Mouse (Mus musculus): ENCODE data around the gene Asb16. TPM values are rescaled to one million over a fixed set of nuclear protein-coding genes. Genes with fewer than 3 reads are reported as not detected.

Gene Asb16
- 0.09 and 0.11 TPM in 2 replicates for polyA plus RNA-seq (2015; fragmentation: Nextera tagmentation; extraction: Ambion mirVana)

- H3K9me3 ChIP-seq (ENCODE audit: control insufficient read depth, low read length), result no peaks in the 10 kb centered on the region
- H3K27me3 ChIP-seq (replicated peaks; ENCODE audit: control insufficient read depth, insufficient read depth, low read length), result no peaks in the 10 kb centered on the region
- no peak within 1 kb of the TSS for H3K4me3 ChIP-seq (ENCODE audit: low read length)
- no peak within 1 kb of the TSS for H3K9ac ChIP-seq (ENCODE audit: low read depth, low read length)
- no peak within 1 kb of the TSS for H3K4me2 ChIP-seq (ENCODE audit: low read length)
- no peak within 1 kb of the TSS for H3K27ac ChIP-seq (ENCODE audit: low read depth, low read length)
- ATAC-seq, result no peak
- no peaks in the 10 kb centered on the region for H3K36me3 ChIP-seq (ENCODE audit: control insufficient read depth, insufficient read depth, low read length)
- 86% methylated on average over 12 of the region's 12 CpGs for WGBS
- H3K4me1 ChIP-seq (ENCODE audit: control insufficient read depth, insufficient read depth, low read depth, low read length), result peaks cover 3% of the 10 kb centered on the region; the same call in 1 of the 2 replicates
Observed at GRCm38 (mm10) chr11:102268520-102269244, at the start of gene Asb16. Gene Asb16, plus strand, starts transcription at chr11:102268743.

- Histone ChIP-seq H3K9ac (ENCODE audit: low read depth, low read length) (peak overlapping the region; percentile 52), H3K9me3 (ENCODE audit: control insufficient read depth, low read length) (no peaks in the 10 kb centered on the region), H3K4me2 (ENCODE audit: low read length) (peak overlapping the region; percentile 57), H3K4me3 (ENCODE audit: low read length) (peak overlapping the region; percentile 33), H3K36me3 (ENCODE audit: control insufficient read depth, insufficient read depth, low read length) (no peaks in the 10 kb centered on the region), H3K27me3 (replicated peaks; ENCODE audit: control insufficient read depth, insufficient read depth, low read length) (no peaks in the 10 kb centered on the region), H3K4me1 (ENCODE audit: control insufficient read depth, insufficient read depth, low read depth, low read length) (peaks cover 67% of the 10 kb centered on the region), H3K27ac (ENCODE audit: low read depth, low read length) (peak overlapping the region; percentile 68)
- WGBS, result 1% methylated on average over 10 of the region's 10 CpGs
- ATAC-seq, result peak; percentile 84
Observed at GRCm38 (mm10) chr11:102218783-102219182, 49.8 kb upstream of the Asb16 start.

- Histone ChIP-seq H3K27me3 (replicated peaks; ENCODE audit: control insufficient read depth, insufficient read depth, low read length) (no peaks in the 10 kb centered on the region), H3K9ac (ENCODE audit: low read depth, low read length) (peak overlapping the region; percentile 52), H3K4me1 (ENCODE audit: control insufficient read depth, insufficient read depth, low read depth, low read length) (peaks cover 65% of the 10 kb centered on the region), H3K27ac (ENCODE audit: low read depth, low read length) (peak overlapping the region; percentile 54), H3K9me3 (ENCODE audit: control insufficient read depth, low read length) (no peaks in the 10 kb centered on the region), H3K4me2 (ENCODE audit: low read length) (peak overlapping the region; percentile 57), H3K4me3 (ENCODE audit: low read length) (no peak overlapping the region; the same call in 1 of the 2 replicates), H3K36me3 (ENCODE audit: control insufficient read depth, insufficient read depth, low read length) (no peaks in the 10 kb centered on the region)
- 62% methylated on average over 13 of the region's 14 CpGs for whole genome bisulfite sequencing
- ATAC-seq, result no peak; the same call in 1 of the 2 replicates
Observed at GRCm38 (mm10) chr11:102219247-102219993, 49.1 kb upstream of the Asb16 start.

- H3K4me3 ChIP-seq (ENCODE audit: low read length), result no peak overlapping the region
- H3K27me3 ChIP-seq (replicated peaks; ENCODE audit: control insufficient read depth, insufficient read depth, low read length), result no peaks in the 10 kb centered on the region
- no peaks in the 10 kb centered on the region for H3K9me3 ChIP-seq (ENCODE audit: control insufficient read depth, low read length)
- no peak for ATAC-seq
- no peak overlapping the region for H3K9ac ChIP-seq (ENCODE audit: low read depth, low read length)
- H3K36me3 ChIP-seq (ENCODE audit: control insufficient read depth, insufficient read depth, low read length), result no peaks in the 10 kb centered on the region
- 77% methylated on average over 4 of the region's 4 CpGs for WGBS
- peaks cover 65% of the 10 kb centered on the region for H3K4me1 ChIP-seq (ENCODE audit: control insufficient read depth, insufficient read depth, low read depth, low read length)
- H3K4me2 ChIP-seq (ENCODE audit: low read length), result no peak overlapping the region
- no peak overlapping the region for H3K27ac ChIP-seq (ENCODE audit: low read depth, low read length)
Observed at GRCm38 (mm10) chr11:102219994-102220346, 48.6 kb upstream of the Asb16 start.

- H3K27me3 ChIP-seq (replicated peaks; ENCODE audit: control insufficient read depth, insufficient read depth, low read length), result no peaks in the 10 kb centered on the region
- no peak overlapping the region for H3K27ac ChIP-seq (ENCODE audit: low read depth, low read length)
- no peak overlapping the region for H3K9ac ChIP-seq (ENCODE audit: low read depth, low read length)
- H3K36me3 ChIP-seq (ENCODE audit: control insufficient read depth, insufficient read depth, low read length), result no peaks in the 10 kb centered on the region
- ATAC-seq, result no peak
- no peak overlapping the region for H3K4me3 ChIP-seq (ENCODE audit: low read length)
- no peak overlapping the region for H3K4me2 ChIP-seq (ENCODE audit: low read length)
- H3K4me1 ChIP-seq (ENCODE audit: control insufficient read depth, insufficient read depth, low read depth, low read length), result peaks cover 63% of the 10 kb centered on the region
- 70% methylated on average over 6 of the region's 6 CpGs for WGBS
- H3K9me3 ChIP-seq (ENCODE audit: control insufficient read depth, low read length), result no peaks in the 10 kb centered on the region
Observed at GRCm38 (mm10) chr11:102220451-102220850, 48.1 kb upstream of the Asb16 start.

GRCm38 (mm10) chr11:102221243-102221953, 47.1 kb upstream of the Asb16 start:
- no peaks in the 10 kb centered on the region for H3K36me3 ChIP-seq (ENCODE audit: control insufficient read depth, insufficient read depth, low read length)
- no peak overlapping the region for H3K27ac ChIP-seq (ENCODE audit: low read depth, low read length)
- 85% methylated on average over 8 of the region's 8 CpGs for WGBS
- peaks cover 62% of the 10 kb centered on the region for H3K4me1 ChIP-seq (ENCODE audit: control insufficient read depth, insufficient read depth, low read depth, low read length)
- no peak for ATAC-seq
- no peaks in the 10 kb centered on the region for H3K27me3 ChIP-seq (replicated peaks; ENCODE audit: control insufficient read depth, insufficient read depth, low read length)
- no peaks in the 10 kb centered on the region for H3K9me3 ChIP-seq (ENCODE audit: control insufficient read depth, low read length)
- no peak overlapping the region for H3K4me2 ChIP-seq (ENCODE audit: low read length)
- no peak overlapping the region for H3K4me3 ChIP-seq (ENCODE audit: low read length)
- H3K9ac ChIP-seq (ENCODE audit: low read depth, low read length), result no peak overlapping the region

GRCm38 (mm10) chr11:102221954-102222351, 46.6 kb upstream of the Asb16 start:
- Histone ChIP-seq H3K9me3 (ENCODE audit: control insufficient read depth, low read length) (no peaks in the 10 kb centered on the region), H3K4me3 (ENCODE audit: low read length) (no peak overlapping the region), H3K36me3 (ENCODE audit: control insufficient read depth, insufficient read depth, low read length) (no peaks in the 10 kb centered on the region), H3K9ac (ENCODE audit: low read depth, low read length) (no peak overlapping the region), H3K27ac (ENCODE audit: low read depth, low read length) (no peak overlapping the region), H3K27me3 (replicated peaks; ENCODE audit: control insufficient read depth, insufficient read depth, low read length) (no peaks in the 10 kb centered on the region), H3K4me1 (ENCODE audit: control insufficient read depth, insufficient read depth, low read depth, low read length) (peaks cover 63% of the 10 kb centered on the region), H3K4me2 (ENCODE audit: low read length) (no peak overlapping the region)
- 82% methylated on average over 8 of the region's 8 CpGs for WGBS
- ATAC-seq, result no peak

- Histone ChIP-seq H3K36me3 (ENCODE audit: control insufficient read depth, insufficient read depth, low read length) (no peaks in the 10 kb centered on the region), H3K9ac (ENCODE audit: low read depth, low read length) (peak overlapping the region; percentile 24; the same call in 1 of the 2 replicates), H3K4me2 (ENCODE audit: low read length) (no peak overlapping the region), H3K9me3 (ENCODE audit: control insufficient read depth, low read length) (no peaks in the 10 kb centered on the region), H3K4me1 (ENCODE audit: control insufficient read depth, insufficient read depth, low read depth, low read length) (peaks cover 64% of the 10 kb centered on the region), H3K27ac (ENCODE audit: low read depth, low read length) (no peak overlapping the region), H3K27me3 (replicated peaks; ENCODE audit: control insufficient read depth, insufficient read depth, low read length) (no peaks in the 10 kb centered on the region), H3K4me3 (ENCODE audit: low read length) (no peak overlapping the region)
- 45% methylated on average over 6 of the region's 6 CpGs for WGBS
- no peak for ATAC-seq
Observed at GRCm38 (mm10) chr11:102223166-102223565, 45.4 kb upstream of the Asb16 start.

- H3K4me2 ChIP-seq (ENCODE audit: low read length), result peak overlapping the region; percentile 51
- WGBS, result 7% methylated on average over 22 of the region's 22 CpGs
- peak overlapping the region; percentile 23 for H3K4me3 ChIP-seq (ENCODE audit: low read length)
- H3K4me1 ChIP-seq (ENCODE audit: control insufficient read depth, insufficient read depth, low read depth, low read length), result peaks cover 55% of the 10 kb centered on the region
- peak overlapping the region; percentile 45; the same call in 1 of the 2 replicates for H3K9ac ChIP-seq (ENCODE audit: low read depth, low read length)
- no peaks in the 10 kb centered on the region for H3K27me3 ChIP-seq (replicated peaks; ENCODE audit: control insufficient read depth, insufficient read depth, low read length)
- no peak for ATAC-seq
- no peaks in the 10 kb centered on the region for H3K36me3 ChIP-seq (ENCODE audit: control insufficient read depth, insufficient read depth, low read length)
- no peaks in the 10 kb centered on the region for H3K9me3 ChIP-seq (ENCODE audit: control insufficient read depth, low read length)
- no peak overlapping the region for H3K27ac ChIP-seq (ENCODE audit: low read depth, low read length)
Observed at GRCm38 (mm10) chr11:102224686-102225085, 43.9 kb upstream of the Asb16 start.
